Mouse (Mus musculus): ENCODE data around the gene Chrna9. TPM values are rescaled to one million over a fixed set of nuclear protein-coding genes. Genes with fewer than 3 reads are reported as not detected.
A peak's percentile ranks its signal among the peaks of the same experiment; 100 is the strongest.

Chrna9 gene
- polyA plus RNA-seq, 1 experiment from 2014 or later = 0.59 TPM

- Histone ChIP-seq H3K27me3 (ENCODE audit: control insufficient read depth, insufficient read depth, low read length) (no peaks in the 10 kb centered on the region), H3K4me2 (ENCODE audit: low read depth, severe bottlenecking) (no peak overlapping the region), H3K9me3 (ENCODE audit: control insufficient read depth, low read length) (no peaks in the 10 kb centered on the region), H3K4me1 (ENCODE audit: control insufficient read depth, insufficient read depth, low read length) (no peaks in the 10 kb centered on the region), H3K27ac (replicated peaks; ENCODE audit: low read depth, low read length) (no peak overlapping the region), H3K9ac (ENCODE audit: low read length) (no peak overlapping the region), H3K36me3 (ENCODE audit: control insufficient read depth, insufficient read depth, low read length) (no peaks in the 10 kb centered on the region), H3K4me3 (ENCODE audit: low read depth, low read length) (no peak overlapping the region)
- ATAC-seq (ENCODE audit: insufficient number of reproducible peaks, low FRiP score, low TSS enrichment, low read depth) (no peak), DNase-seq (ENCODE audit: low spot score) (no peak)
- WGBS = 75% methylated on average over 7 of the region's 7 CpGs
Observed at GRCm38 (mm10) chr5:66000074-66000473, 65.4 kb downstream of the Chrna9 start.

- peak; percentile 26 for DNase-seq (ENCODE audit: low spot score)
- 62% methylated on average over 6 of the region's 6 CpGs for WGBS
- Histone ChIP-seq H3K9ac (ENCODE audit: low read length) (no peak overlapping the region), H3K9me3 (ENCODE audit: control insufficient read depth, low read length) (no peaks in the 10 kb centered on the region), H3K4me1 (ENCODE audit: control insufficient read depth, insufficient read depth, low read length) (no peaks in the 10 kb centered on the region), H3K27me3 (ENCODE audit: control insufficient read depth, insufficient read depth, low read length) (no peaks in the 10 kb centered on the region), H3K4me3 (ENCODE audit: low read depth, low read length) (no peak overlapping the region), H3K27ac (replicated peaks; ENCODE audit: low read depth, low read length) (no peak overlapping the region), H3K36me3 (ENCODE audit: control insufficient read depth, insufficient read depth, low read length) (no peaks in the 10 kb centered on the region), H3K4me2 (ENCODE audit: low read depth, severe bottlenecking) (no peak overlapping the region)
- ATAC-seq (ENCODE audit: insufficient number of reproducible peaks, low FRiP score, low TSS enrichment, low read depth) = no peak
Observed at GRCm38 (mm10) chr5:66000567-66001125, 65.9 kb downstream of the Chrna9 start.

- no peaks in the 10 kb centered on the region for H3K36me3 ChIP-seq (ENCODE audit: control insufficient read depth, insufficient read depth, low read length)
- WGBS = 63% methylated on average over 5 of the region's 5 CpGs
- no peak overlapping the region for H3K4me2 ChIP-seq (ENCODE audit: low read depth, severe bottlenecking)
- no peaks in the 10 kb centered on the region for H3K9me3 ChIP-seq (ENCODE audit: control insufficient read depth, low read length)
- no peaks in the 10 kb centered on the region for H3K27me3 ChIP-seq (ENCODE audit: control insufficient read depth, insufficient read depth, low read length)
- H3K4me1 ChIP-seq (ENCODE audit: control insufficient read depth, insufficient read depth, low read length) = no peaks in the 10 kb centered on the region
- no peak overlapping the region for H3K4me3 ChIP-seq (ENCODE audit: low read depth, low read length)
- DNase-seq (ENCODE audit: low spot score) (no peak), ATAC-seq (ENCODE audit: insufficient number of reproducible peaks, low FRiP score, low TSS enrichment, low read depth) (no peak)
- H3K9ac ChIP-seq (ENCODE audit: low read length) = no peak overlapping the region
- no peak overlapping the region for H3K27ac ChIP-seq (replicated peaks; ENCODE audit: low read depth, low read length)
Observed at GRCm38 (mm10) chr5:66001232-66001631, 66.5 kb downstream of the Chrna9 start.

GRCm38 (mm10) chr5:66004134-66004925 lies 69.6 kb downstream of the Chrna9 start, which contains the start of gene 9130230L23Rik:
TSS of gene 9130230L23Rik (minus strand) at chr5:66004285.
- no peaks in the 10 kb centered on the region for H3K4me1 ChIP-seq (ENCODE audit: control insufficient read depth, insufficient read depth, low read length)
- H3K27ac ChIP-seq (replicated peaks; ENCODE audit: low read depth, low read length) = no peak within 1 kb of the TSS
- no peak for ATAC-seq (ENCODE audit: insufficient number of reproducible peaks, low FRiP score, low TSS enrichment, low read depth)

GRCm38 (mm10) chr5:66005041-66005678 lies 70.4 kb downstream of the Chrna9 start:
- H3K4me3 ChIP-seq (ENCODE audit: low read depth, low read length) = no peak overlapping the region
- H3K9ac ChIP-seq (ENCODE audit: low read length) = no peak overlapping the region
- H3K4me2 ChIP-seq (ENCODE audit: low read depth, severe bottlenecking) = no peak overlapping the region
- H3K27me3 ChIP-seq (ENCODE audit: control insufficient read depth, insufficient read depth, low read length) = no peaks in the 10 kb centered on the region
- H3K9me3 ChIP-seq (ENCODE audit: control insufficient read depth, low read length) = no peaks in the 10 kb centered on the region
- 45% methylated on average over 16 of the region's 16 CpGs for WGBS
- ATAC-seq (ENCODE audit: insufficient number of reproducible peaks, low FRiP score, low TSS enrichment, low read depth) = no peak
- DNase-seq (ENCODE audit: low spot score) = no peak
- no peaks in the 10 kb centered on the region for H3K36me3 ChIP-seq (ENCODE audit: control insufficient read depth, insufficient read depth, low read length)
- H3K4me1 ChIP-seq (ENCODE audit: control insufficient read depth, insufficient read depth, low read length) = no peaks in the 10 kb centered on the region
- no peak overlapping the region for H3K27ac ChIP-seq (replicated peaks; ENCODE audit: low read depth, low read length)

More at GRCm38 (mm10) chr5:66004134-66004925, 69.6 kb downstream of the Chrna9 start, which contains the start of gene 9130230L23Rik:
- H3K9ac ChIP-seq (ENCODE audit: low read length) = no peak within 1 kb of the TSS
- H3K36me3 ChIP-seq (ENCODE audit: control insufficient read depth, insufficient read depth, low read length) = no peaks in the 10 kb centered on the region
- no peak within 1 kb of the TSS for H3K4me2 ChIP-seq (ENCODE audit: low read depth, severe bottlenecking)
- no peaks in the 10 kb centered on the region for H3K9me3 ChIP-seq (ENCODE audit: control insufficient read depth, low read length)
- no peak within 1 kb of the TSS for H3K4me3 ChIP-seq (ENCODE audit: low read depth, low read length)
- WGBS = 76% methylated on average over 14 of the region's 14 CpGs
- DNase-seq (ENCODE audit: low spot score) = no peak
- no peaks in the 10 kb centered on the region for H3K27me3 ChIP-seq (ENCODE audit: control insufficient read depth, insufficient read depth, low read length)

- H3K4me1 ChIP-seq (ENCODE audit: control insufficient read depth, insufficient read depth, low read length) = no peaks in the 10 kb centered on the region
- no peaks in the 10 kb centered on the region for H3K9me3 ChIP-seq (ENCODE audit: control insufficient read depth, low read length)
- no peaks in the 10 kb centered on the region for H3K36me3 ChIP-seq (ENCODE audit: control insufficient read depth, insufficient read depth, low read length)
- no peak overlapping the region for H3K9ac ChIP-seq (ENCODE audit: low read length)
- H3K4me2 ChIP-seq (ENCODE audit: low read depth, severe bottlenecking) = no peak overlapping the region
- no peaks in the 10 kb centered on the region for H3K27me3 ChIP-seq (ENCODE audit: control insufficient read depth, insufficient read depth, low read length)
- 87% methylated on average over 15 of the region's 15 CpGs for WGBS
- H3K27ac ChIP-seq (replicated peaks; ENCODE audit: low read depth, low read length) = no peak overlapping the region
- ATAC-seq (ENCODE audit: insufficient number of reproducible peaks, low FRiP score, low TSS enrichment, low read depth) (no peak), DNase-seq (ENCODE audit: low spot score) (no peak)
- H3K4me3 ChIP-seq (ENCODE audit: low read depth, low read length) = no peak overlapping the region
Observed at GRCm38 (mm10) chr5:66008245-66008967, 73.7 kb downstream of the Chrna9 start.

- Histone ChIP-seq H3K4me2 (ENCODE audit: low read depth, severe bottlenecking) (no peak overlapping the region), H3K27me3 (ENCODE audit: control insufficient read depth, insufficient read depth, low read length) (no peaks in the 10 kb centered on the region), H3K4me3 (ENCODE audit: low read depth, low read length) (no peak overlapping the region), H3K27ac (replicated peaks; ENCODE audit: low read depth, low read length) (no peak overlapping the region), H3K36me3 (ENCODE audit: control insufficient read depth, insufficient read depth, low read length) (no peaks in the 10 kb centered on the region), H3K9me3 (ENCODE audit: control insufficient read depth, low read length) (no peaks in the 10 kb centered on the region), H3K4me1 (ENCODE audit: control insufficient read depth, insufficient read depth, low read length) (no peaks in the 10 kb centered on the region), H3K9ac (ENCODE audit: low read length) (no peak overlapping the region)
- DNase-seq (ENCODE audit: low spot score) (no peak), ATAC-seq (ENCODE audit: insufficient number of reproducible peaks, low FRiP score, low TSS enrichment, low read depth) (no peak)
- WGBS = 82% methylated on average over 3 of the region's 3 CpGs
Observed at GRCm38 (mm10) chr5:66013999-66014398, 79.3 kb downstream of the Chrna9 start.

GRCm38 (mm10) chr5:66014437-66014836 lies 79.7 kb downstream of the Chrna9 start:
- Histone ChIP-seq H3K36me3 (ENCODE audit: control insufficient read depth, insufficient read depth, low read length) (no peaks in the 10 kb centered on the region), H3K4me2 (ENCODE audit: low read depth, severe bottlenecking) (no peak overlapping the region), H3K9me3 (ENCODE audit: control insufficient read depth, low read length) (no peaks in the 10 kb centered on the region), H3K9ac (ENCODE audit: low read length) (no peak overlapping the region), H3K4me1 (ENCODE audit: control insufficient read depth, insufficient read depth, low read length) (no peaks in the 10 kb centered on the region), H3K27me3 (ENCODE audit: control insufficient read depth, insufficient read depth, low read length) (no peaks in the 10 kb centered on the region), H3K4me3 (ENCODE audit: low read depth, low read length) (no peak overlapping the region), H3K27ac (replicated peaks; ENCODE audit: low read depth, low read length) (no peak overlapping the region)
- WGBS = 93% methylated on average over 2 of the region's 2 CpGs
- no peak for DNase-seq (ENCODE audit: low spot score)
- ATAC-seq (ENCODE audit: insufficient number of reproducible peaks, low FRiP score, low TSS enrichment, low read depth) = no peak
